10 mouse cellular contexts compared by ENCODE assay signal in genomic region chr8:77267941-77268405, GRCm38 (mm10).
DNase-seq lines count a peak whose midpoint lies in the region; ATAC-seq and TF ChIP-seq lines count a peak whose summit lies in the region.
"Had no signal": no experiment of that assay in that cellular context is flagged by ENCODE, and none has a peak within 500 bp of the region (broad histone marks: within the 10 kb centered on the region; RNA-seq: fewer than 3 reads in every experiment).

No protein-coding gene starts in this region.

- H3K4me3 ChIP-seq in kidney, embryonic 16.5 days (ENCODE audit: low read length): no peak overlapping the region
- H3K4me3 ChIP-seq in hindbrain, embryonic 12.5 days: no peak overlapping the region

- H3K9me3 ChIP-seq in kidney, embryonic 16.5 days (ENCODE audit: low read length): peaks cover 10% of the 10 kb centered on the region; the same call in 1 of the 2 replicates
- H3K9me3 ChIP-seq in hindbrain, embryonic 12.5 days (replicated peaks): 0 out of 2 replicates have a peak, but pooled peaks cover 8% of the 10 kb centered on the region

- no peak overlapping the region for H3K27ac ChIP-seq in kidney, embryonic 16.5 days (ENCODE audit: low read length)
- H3K27ac ChIP-seq in hindbrain, embryonic 12.5 days: no peak overlapping the region
- H3K27ac ChIP-seq: hindbrain, postnatal 0 days had no signal

- 15% methylated on average over 1 of the region's 1 CpGs for WGBS in kidney, embryonic 16.5 days
- 68% methylated on average over 1 of the region's 1 CpGs for WGBS in hindbrain, embryonic 12.5 days

- TF ChIP-seq CTCF in brain, embryonic 14.5 days (IDR thresholded peaks at IDR 0.05; ENCODE audit: borderline replicate concordance, extremely low read depth, insufficient read depth, insufficient read length): no peak

- peaks cover 20% of the 10 kb centered on the region for H3K36me3 ChIP-seq in kidney, embryonic 16.5 days (ENCODE audit: insufficient read depth, low read length)
- no peaks in the 10 kb centered on the region for H3K36me3 ChIP-seq in hindbrain, embryonic 12.5 days

- no peak overlapping the region for H3K4me2 ChIP-seq in kidney, embryonic 16.5 days (replicated peaks; ENCODE audit: low read depth, low read length)
- no peak overlapping the region for H3K4me2 ChIP-seq in hindbrain, embryonic 12.5 days (replicated peaks)

- ATAC-seq in kidney, embryonic 16.5 days (ENCODE audit: low FRiP score, low TSS enrichment): no peak
- ATAC-seq in hindbrain, embryonic 12.5 days (ENCODE audit: low FRiP score): no peak
- ATAC-seq: hindbrain, postnatal 0 days had no signal

- TF ChIP-seq POLR2A in brain, embryonic 14.5 days (IDR thresholded peaks at IDR 0.05; ENCODE audit: borderline replicate concordance, extremely low read depth, insufficient read depth, insufficient read length, poor library complexity, severe bottlenecking): no peak

- DNase-seq in kidney, adult 11 months: peak; percentile 83
- peak; percentile 57 for DNase-seq in brain, embryonic 14.5 days (ENCODE audit: low read depth)
- peak; percentile 46 for DNase-seq in kidney, postnatal 10 days
- DNase-seq in lung, postnatal 36 days: peak; percentile 59
- no peak for DNase-seq in left cerebral cortex, postnatal 25 days (ENCODE audit: low spot score in 2 of 2)
- no peak for DNase-seq in right cerebral cortex, postnatal 4 days
- DNase-seq: thymus, postnatal 25 days had no signal

- no peak overlapping the region for H3K9ac ChIP-seq in kidney, embryonic 16.5 days (replicated peaks; ENCODE audit: low read length)
- H3K9ac ChIP-seq in hindbrain, embryonic 12.5 days: no peak overlapping the region

- intact Hi-C loops in left cerebral cortex, postnatal 25 days (cut with DNase I): no loop called here

- H3K4me1 ChIP-seq in kidney, embryonic 16.5 days (ENCODE audit: insufficient read depth, low read length): peaks cover 7% of the 10 kb centered on the region; the same call in 1 of the 2 replicates
- no peaks in the 10 kb centered on the region for H3K4me1 ChIP-seq in hindbrain, embryonic 12.5 days

- no peaks in the 10 kb centered on the region for H3K27me3 ChIP-seq in kidney, embryonic 16.5 days (ENCODE audit: insufficient read depth, low read length)
- H3K27me3 ChIP-seq in hindbrain, embryonic 12.5 days: no peaks in the 10 kb centered on the region

Comparison
In these comparisons a context has a peak if more than half of its experiments do, and no peak if none do; other contexts are left out.
1. DNase-seq: peak in kidney, adult 11 months (single experiment), brain, embryonic 14.5 days (single experiment), kidney, postnatal 10 days (single experiment) and lung, postnatal 36 days (single experiment); none in left cerebral cortex, postnatal 25 days (0 of 2) and right cerebral cortex, postnatal 4 days (single experiment).